ENCODE assay signal across 25 mouse cellular contexts in genomic region chr12:53144122-53144695, GRCm38 (mm10).
DNase-seq lines count a peak whose midpoint lies in the region; ATAC-seq lines count a peak whose summit lies in the region.
"Had no signal": no experiment of that assay in that cellular context is flagged by ENCODE, and none has a peak within 500 bp of the region (broad histone marks: within the 10 kb centered on the region; RNA-seq: fewer than 3 reads in every experiment).

No protein-coding gene starts in this region.

- no peak overlapping the region for H3K9ac ChIP-seq in hindbrain, embryonic 11.5 days (ENCODE audit: low read depth, low read length)
- no peak overlapping the region for H3K9ac ChIP-seq in hindbrain, embryonic 12.5 days
- no peak overlapping the region for H3K9ac ChIP-seq in midbrain, embryonic 12.5 days (replicated peaks)
- H3K9ac ChIP-seq: embryonic facial prominence, embryonic 13.5 days; heart, embryonic 13.5 days; limb, embryonic 13.5 days; liver, embryonic 12.5 days had no signal

- no peak overlapping the region for H3K4me3 ChIP-seq in hindbrain, embryonic 10.5 days
- no peak overlapping the region for H3K4me3 ChIP-seq in hindbrain, embryonic 11.5 days (ENCODE audit: low read depth, low read length)
- no peak overlapping the region for H3K4me3 ChIP-seq in hindbrain, embryonic 12.5 days
- H3K4me3 ChIP-seq in midbrain, embryonic 12.5 days = no peak overlapping the region
- H3K4me3 ChIP-seq: embryonic facial prominence, embryonic 13.5 days; heart, embryonic 13.5 days; limb, embryonic 13.5 days; liver, embryonic 12.5 days had no signal

- H3K36me3 ChIP-seq in hindbrain, embryonic 10.5 days = peaks cover 28% of the 10 kb centered on the region
- no peaks in the 10 kb centered on the region; the same call in 1 of the 2 replicates for H3K36me3 ChIP-seq in hindbrain, embryonic 11.5 days (ENCODE audit: control insufficient read depth, insufficient read depth, low read length)
- peaks cover 30% of the 10 kb centered on the region for H3K36me3 ChIP-seq in hindbrain, embryonic 12.5 days
- H3K36me3 ChIP-seq in midbrain, embryonic 12.5 days = peaks cover 36% of the 10 kb centered on the region
- H3K36me3 ChIP-seq: embryonic facial prominence, embryonic 13.5 days; limb, embryonic 13.5 days; liver, embryonic 12.5 days had no signal

- ATAC-seq in hindbrain, embryonic 11.5 days (ENCODE audit: low FRiP score) = no peak
- no peak for ATAC-seq in hindbrain, embryonic 12.5 days (ENCODE audit: low FRiP score)
- no peak for ATAC-seq in midbrain, embryonic 12.5 days (ENCODE audit: low FRiP score, low read depth)
- ATAC-seq in erythroblast, adult 5-6 weeks (replicated peaks; ENCODE audit: low FRiP score, poor library complexity, severe bottlenecking) = no peak
- ATAC-seq in megakaryocyte progenitor cell, adult 5-6 weeks (replicated peaks; ENCODE audit: poor library complexity) = no peak
- ATAC-seq: intestine, postnatal 0 days; liver, embryonic 12.5 days had no signal

- no peaks in the 10 kb centered on the region for H3K9me3 ChIP-seq in hindbrain, embryonic 10.5 days
- no peaks in the 10 kb centered on the region for H3K9me3 ChIP-seq in hindbrain, embryonic 11.5 days (ENCODE audit: control insufficient read depth, low read length)
- no peaks in the 10 kb centered on the region for H3K9me3 ChIP-seq in hindbrain, embryonic 12.5 days (replicated peaks)
- no peaks in the 10 kb centered on the region for H3K9me3 ChIP-seq in midbrain, embryonic 12.5 days
- H3K9me3 ChIP-seq: embryonic facial prominence, embryonic 13.5 days; heart, embryonic 13.5 days; limb, embryonic 13.5 days; liver, embryonic 12.5 days had no signal

- 0 out of 2 replicates have a peak, but pooled peaks cover 2% of the 10 kb centered on the region for H3K4me1 ChIP-seq in hindbrain, embryonic 10.5 days (replicated peaks)
- no peaks in the 10 kb centered on the region for H3K4me1 ChIP-seq in hindbrain, embryonic 11.5 days (replicated peaks; ENCODE audit: control insufficient read depth, insufficient read depth, low read length)
- peaks cover 7% of the 10 kb centered on the region for H3K4me1 ChIP-seq in hindbrain, embryonic 12.5 days
- peaks cover 14% of the 10 kb centered on the region for H3K4me1 ChIP-seq in midbrain, embryonic 12.5 days
- H3K4me1 ChIP-seq: limb, embryonic 13.5 days had no signal

- 70% methylated on average over 6 of the region's 6 CpGs for WGBS in hindbrain, embryonic 10.5 days
- WGBS in hindbrain, embryonic 11.5 days = 69% methylated on average over 6 of the region's 6 CpGs
- 63% methylated on average over 6 of the region's 6 CpGs for WGBS in hindbrain, embryonic 12.5 days
- 53% methylated on average over 6 of the region's 6 CpGs for WGBS in midbrain, embryonic 12.5 days

- H3K27ac ChIP-seq in hindbrain, embryonic 10.5 days = 0 out of 2 replicates have a peak overlapping the region, but pooled peaks have one; percentile 1
- H3K27ac ChIP-seq in hindbrain, embryonic 11.5 days (ENCODE audit: low read depth, low read length) = no peak overlapping the region
- H3K27ac ChIP-seq in hindbrain, embryonic 12.5 days = 0 out of 2 replicates have a peak overlapping the region, but pooled peaks have one; percentile 8
- H3K27ac ChIP-seq in midbrain, embryonic 12.5 days (replicated peaks) = peak overlapping the region; percentile 46; the same call in 1 of the 2 replicates
- H3K27ac ChIP-seq: embryonic facial prominence, embryonic 13.5 days; heart, embryonic 13.5 days; limb, embryonic 13.5 days; liver, embryonic 12.5 days had no signal

- no peaks in the 10 kb centered on the region for H3K27me3 ChIP-seq in hindbrain, embryonic 10.5 days (ENCODE audit: insufficient read depth, poor library complexity, severe bottlenecking)
- H3K27me3 ChIP-seq in hindbrain, embryonic 11.5 days (ENCODE audit: control insufficient read depth, insufficient read depth, low read length) = no peaks in the 10 kb centered on the region
- H3K27me3 ChIP-seq in hindbrain, embryonic 12.5 days = no peaks in the 10 kb centered on the region
- H3K27me3 ChIP-seq in midbrain, embryonic 12.5 days = no peaks in the 10 kb centered on the region
- H3K27me3 ChIP-seq: embryonic facial prominence, embryonic 13.5 days; heart, embryonic 13.5 days; limb, embryonic 13.5 days; liver, embryonic 12.5 days had no signal

- no peak for DNase-seq in hindbrain, embryonic 10.5 days (ENCODE audit: low spot score)
- DNase-seq in hindbrain, embryonic 11.5 days (ENCODE audit: low spot score) = no peak
- no peak for DNase-seq in frontal cortex, postnatal 14 days (ENCODE audit: low spot score in 2 of 2)
- DNase-seq: adrenal gland, adult 2 months; B cell, adult 2 months; cerebellum, adult 11-12 months; cerebellum, postnatal 14 days; embryo, embryonic 11 days; gastrocnemius, postnatal 14 days; heart, adult 18-20 months; heart, postnatal 14 days; kidney, postnatal 4 days; lung, adult 2 months; lung, postnatal 14 days; retina, postnatal 1 day; right cerebral cortex, postnatal 25 days had no signal

- no peak overlapping the region for H3K4me2 ChIP-seq in hindbrain, embryonic 11.5 days (replicated peaks; ENCODE audit: low read depth, low read length)
- H3K4me2 ChIP-seq in hindbrain, embryonic 12.5 days (replicated peaks) = no peak overlapping the region
- H3K4me2 ChIP-seq in midbrain, embryonic 12.5 days (replicated peaks) = no peak overlapping the region
- H3K4me2 ChIP-seq: embryonic facial prominence, embryonic 13.5 days; heart, embryonic 13.5 days; limb, embryonic 13.5 days; liver, embryonic 12.5 days had no signal
